Mouse (Mus musculus) lung, postnatal 0 days (tissue): ENCODE results near the gene Asb13.

ENCODE experiments used
- CTCF ChIP-seq: IDR thresholded peaks from 2 replicates; pipeline ENCODE4 v1.5.1; 2016; ENCODE audit warnings: antibody characterized with exemption, mild to moderate bottlenecking
- EP300 ChIP-seq: IDR thresholded peaks from 2 replicates; pipeline ENCODE4 v1.6.1; 2016; ENCODE audit warnings: antibody characterized with exemption, mild to moderate bottlenecking, control low read depth

DNA sequence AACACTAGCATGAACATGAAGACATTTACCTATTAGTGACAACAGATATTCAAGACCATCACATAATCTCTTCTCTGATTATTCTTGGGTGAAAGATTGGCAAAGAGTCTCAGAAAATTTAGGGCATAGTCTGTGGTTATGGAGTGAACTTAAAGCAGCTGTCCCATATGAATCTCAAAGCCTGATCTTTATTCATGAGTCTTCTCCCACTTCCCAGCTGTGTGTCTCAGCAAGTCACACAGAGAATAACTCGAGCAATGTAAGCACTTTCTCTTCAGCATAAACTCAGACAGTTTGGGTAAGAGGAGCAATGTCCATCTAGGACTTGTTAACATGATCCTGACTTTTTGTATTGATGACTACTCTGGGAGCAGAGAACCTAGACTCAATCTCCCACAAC is 52.5 kb downstream of the Asb13 start:
- TF ChIP-seq CTCF (no peak), EP300 (no peak)
